Mouse (Mus musculus) frontal cortex, adult (tissue): Measurements from ENCODE around the gene Iqcf5.
"Not testable (repeated sequence)": the region's sequence is repeated elsewhere in the genome, so short reads cannot be mapped to it uniquely, and the experiment has no call there.

Experiments
- ATAC-seq: cut with Nextera tagmentation; 2 replicates; pipeline ENCODE4 v1.9.2; 2017; ENCODE audit warnings: mild to moderate bottlenecking, moderate library complexity, mixed read lengths; ENCODE audit not compliant: low TSS enrichment

Gene Iqcf5

DNA sequence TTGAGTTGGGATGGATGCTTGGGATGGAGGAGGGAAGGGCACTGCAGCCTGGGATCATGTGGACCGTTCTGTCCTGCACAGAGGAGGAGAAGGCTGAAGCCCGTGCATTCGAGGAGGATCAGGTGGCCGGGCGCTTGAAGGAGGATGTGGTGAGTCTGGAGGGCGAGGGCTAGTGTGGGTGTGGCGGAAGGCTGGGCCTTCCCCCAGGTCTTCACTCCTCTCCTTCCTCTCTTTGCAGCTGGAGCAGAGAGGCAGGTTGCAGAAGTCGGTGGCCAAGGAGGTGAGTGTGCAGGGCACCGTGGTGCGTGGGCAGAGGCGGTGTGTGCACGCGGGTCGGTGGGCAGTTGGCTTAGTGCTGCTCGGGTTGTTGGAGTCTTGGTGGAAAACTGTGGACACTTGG lies 33.3 kb upstream of the Iqcf5 start:
- ATAC-seq: no peak

DNA sequence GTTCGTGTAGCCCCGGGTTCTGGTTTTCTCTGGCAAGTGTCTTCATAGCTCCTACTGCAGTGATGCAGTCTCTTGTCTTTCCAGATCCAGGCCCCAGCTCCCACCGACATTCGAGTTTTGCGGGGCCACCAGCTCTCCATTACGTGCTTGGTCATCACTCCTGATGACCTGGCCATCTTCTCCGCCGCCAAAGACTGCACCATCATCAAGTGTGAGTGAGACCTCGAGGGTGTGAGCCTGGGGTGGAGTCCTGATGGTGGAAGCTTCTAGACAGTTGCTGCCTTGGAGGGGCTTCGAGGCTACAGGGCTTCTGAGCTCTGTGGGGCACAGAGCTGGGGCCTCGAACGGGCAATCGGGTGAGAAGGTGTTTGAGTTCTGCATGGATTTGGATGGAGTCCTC lies 32.7 kb upstream of the Iqcf5 start:
- no peak for ATAC-seq

DNA sequence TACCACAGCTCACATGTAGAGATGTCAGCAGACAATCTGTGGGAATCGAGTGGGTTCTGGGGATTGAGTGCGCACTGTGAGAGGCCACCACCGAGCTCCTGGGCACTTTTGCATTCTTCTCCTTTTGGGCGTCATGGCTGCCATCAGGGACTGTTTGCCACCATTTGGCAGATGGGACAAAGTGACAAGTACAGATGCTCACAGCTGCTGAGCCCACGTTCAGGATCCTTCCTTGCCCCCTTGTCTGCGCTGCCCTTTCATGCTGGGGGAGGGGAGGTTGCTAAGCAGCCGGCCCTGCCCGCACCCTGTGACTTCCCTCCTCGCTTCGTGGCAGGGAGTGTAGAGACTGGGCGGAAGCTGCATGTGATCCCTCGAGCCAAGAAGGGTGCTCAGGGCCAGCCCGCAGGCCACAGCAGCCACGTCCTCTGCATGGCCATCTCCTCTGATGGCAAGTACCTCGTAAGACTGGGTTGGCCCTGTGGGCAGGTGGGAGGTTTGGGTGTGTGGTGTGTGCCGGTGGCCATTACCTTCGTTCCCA lies 31.7 kb upstream of the Iqcf5 start:
- no peak for ATAC-seq

DNA sequence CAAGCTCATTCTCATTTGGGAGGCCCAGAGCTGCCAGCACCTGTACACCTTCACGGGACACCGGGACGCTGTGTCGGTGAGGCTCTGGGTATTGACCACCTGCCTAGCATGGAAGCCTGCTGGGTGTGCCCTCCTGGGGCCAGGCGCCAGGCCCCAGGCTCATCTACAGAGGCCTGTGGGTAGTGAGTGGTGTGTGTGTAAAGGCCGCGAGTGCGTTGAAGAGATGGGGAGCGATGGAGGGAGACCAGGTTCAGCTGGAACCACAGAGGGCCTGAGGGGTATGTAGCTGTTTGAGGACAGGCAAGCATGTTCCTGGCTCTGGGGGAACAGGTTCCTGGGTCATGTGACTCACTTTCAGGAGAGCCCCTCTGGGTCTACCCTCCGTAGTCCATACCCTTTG lies 31.2 kb upstream of the Iqcf5 start:
- no peak for ATAC-seq

DNA sequence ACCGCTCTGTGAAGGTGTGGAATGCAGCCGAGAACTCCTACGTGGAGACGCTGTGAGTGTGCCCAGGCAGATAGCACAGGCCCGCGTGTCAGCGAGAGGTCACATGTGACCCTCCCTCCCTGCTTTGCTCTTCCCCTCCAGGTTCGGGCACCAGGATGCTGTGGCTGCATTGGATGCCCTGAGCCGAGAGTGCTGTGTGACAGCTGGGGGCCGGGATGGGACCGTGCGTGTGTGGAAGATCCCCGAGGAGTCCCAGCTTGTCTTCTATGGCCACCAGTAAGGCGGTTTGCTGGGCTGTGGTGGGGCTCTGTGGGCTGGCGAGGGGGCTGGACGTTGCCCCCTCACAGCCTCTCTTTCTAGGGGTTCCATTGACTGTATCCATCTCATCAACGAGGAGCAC lies 30.8 kb upstream of the Iqcf5 start:
- ATAC-seq: no peak

DNA sequence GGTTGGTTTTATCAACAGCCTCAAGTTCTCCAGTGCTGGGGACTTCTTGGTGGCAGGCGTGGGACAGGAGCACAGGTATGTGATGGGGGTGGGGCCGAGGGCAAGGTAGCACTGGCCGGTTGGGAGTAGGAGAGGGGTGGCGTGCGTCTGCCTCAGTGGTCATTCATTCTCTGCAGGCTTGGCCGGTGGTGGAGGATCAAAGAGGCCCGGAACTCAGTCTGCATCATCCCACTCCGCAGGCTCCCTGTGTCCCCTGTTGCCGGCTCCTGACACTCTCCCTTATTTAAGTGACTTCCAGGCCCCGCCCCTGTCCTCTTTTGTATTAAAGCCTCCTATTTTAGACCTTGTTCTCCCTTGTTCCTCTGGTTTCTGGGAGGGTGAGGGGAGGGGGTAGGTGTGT lies 29.3 kb upstream of the Iqcf5 start:
- no peak for ATAC-seq

DNA sequence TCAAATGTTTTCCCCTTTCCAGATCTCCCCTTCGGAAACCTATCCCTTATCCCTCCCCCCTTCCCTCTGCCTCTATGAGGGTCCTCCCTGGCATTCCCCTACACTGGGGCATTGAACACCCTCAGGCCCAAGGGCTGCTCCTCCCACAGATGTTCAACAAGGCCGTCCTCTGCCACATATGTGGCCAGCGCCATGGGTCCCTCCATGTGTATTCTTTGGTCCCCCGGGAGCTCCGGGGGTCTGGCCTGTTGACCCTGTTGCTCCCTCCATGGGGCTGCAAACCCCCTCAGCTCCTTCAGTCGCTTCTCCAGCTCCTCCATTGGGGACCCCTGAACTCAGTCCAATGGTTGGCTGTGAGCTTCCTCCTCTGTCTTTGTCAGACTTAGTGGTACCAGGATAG lies 26.8 kb upstream of the Iqcf5 start:
- ATAC-seq: not testable (repeated sequence)

DNA sequence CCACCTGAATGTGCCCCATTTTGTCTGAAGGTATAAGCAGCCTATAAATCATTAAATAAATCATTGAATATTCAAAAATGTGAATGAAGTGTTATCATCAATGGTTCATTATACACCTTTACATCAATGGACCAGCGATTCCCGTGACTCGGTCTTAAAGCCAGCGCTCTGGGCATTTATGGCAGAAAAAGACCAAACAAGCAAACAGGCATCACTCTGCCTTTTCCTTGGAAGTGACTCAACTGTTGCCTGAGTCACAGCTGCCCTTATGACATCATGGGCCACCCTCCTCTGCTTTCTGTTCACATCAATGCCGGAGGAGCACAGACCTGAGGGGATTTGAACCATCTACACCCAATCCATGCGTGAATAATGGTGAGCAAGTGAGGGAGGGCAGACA lies 14.7 kb upstream of the Iqcf5 start, which contains the start of gene Iqcf1:
Gene Iqcf1, plus strand, starts transcription at position 301 of the 400 bp plus-strand sequence.
- no peak for ATAC-seq

DNA sequence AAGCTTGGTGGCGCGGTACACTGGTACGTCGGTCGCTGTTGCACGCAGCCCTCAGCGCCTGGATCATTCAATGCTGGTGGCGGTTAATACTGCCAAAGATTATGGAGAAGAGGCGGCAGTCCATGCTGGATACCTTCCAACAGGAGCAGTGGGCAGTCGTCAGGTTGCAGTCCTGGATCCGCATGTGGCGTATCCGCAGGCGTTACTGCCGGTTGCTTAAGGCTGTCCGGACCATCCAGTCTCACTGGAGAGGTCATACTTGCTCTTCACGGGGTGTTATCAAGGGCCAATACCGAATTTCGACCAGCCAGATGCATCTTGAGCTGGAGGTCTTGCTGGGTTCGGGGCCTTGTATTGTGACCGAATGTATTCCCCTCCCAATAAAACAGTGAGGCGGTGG lies 12.5 kb upstream of the Iqcf5 start:
- ATAC-seq: no peak

DNA sequence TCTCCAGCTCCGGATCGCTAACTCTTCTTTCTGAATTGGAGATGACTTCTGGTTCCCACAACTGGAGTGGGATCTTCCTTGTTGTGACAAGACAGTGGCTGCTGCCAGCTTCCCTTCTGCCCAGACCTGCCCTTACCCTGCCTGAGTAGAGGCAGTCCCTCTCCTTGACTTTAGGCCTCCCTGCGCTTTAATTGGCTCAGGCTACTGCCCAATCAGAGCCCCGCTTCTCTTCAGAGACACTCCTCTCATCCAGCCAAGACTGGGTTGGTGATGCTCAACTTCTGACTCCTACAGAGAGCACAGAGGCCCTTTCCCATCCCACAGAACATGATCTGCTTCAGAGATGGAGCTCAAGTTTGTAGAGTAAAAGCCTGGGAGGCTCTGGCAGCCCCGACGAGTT lies 10.1 kb upstream of the Iqcf5 start:
- ATAC-seq: no peak

DNA sequence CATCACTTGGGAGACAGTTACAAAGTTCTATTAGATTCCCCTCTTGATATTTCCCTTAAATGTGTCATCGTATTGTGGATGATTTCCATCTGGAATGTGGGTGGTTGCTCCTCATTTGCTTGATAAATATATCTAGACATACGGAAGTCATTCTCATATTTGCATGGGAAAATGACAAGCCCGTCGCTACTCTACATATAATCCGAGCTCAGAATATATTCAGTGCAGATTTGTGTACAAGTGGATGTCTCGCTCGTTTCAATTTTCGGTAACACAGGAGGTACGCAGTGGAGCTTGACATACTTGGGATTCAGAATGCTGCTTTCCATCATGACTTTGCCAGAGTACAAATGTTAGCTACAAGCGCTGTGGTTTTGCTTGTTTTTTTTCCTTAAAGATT lies 5.0 kb upstream of the Iqcf5 start:
- ATAC-seq: no peak; the same call in 1 of the 2 replicates

DNA sequence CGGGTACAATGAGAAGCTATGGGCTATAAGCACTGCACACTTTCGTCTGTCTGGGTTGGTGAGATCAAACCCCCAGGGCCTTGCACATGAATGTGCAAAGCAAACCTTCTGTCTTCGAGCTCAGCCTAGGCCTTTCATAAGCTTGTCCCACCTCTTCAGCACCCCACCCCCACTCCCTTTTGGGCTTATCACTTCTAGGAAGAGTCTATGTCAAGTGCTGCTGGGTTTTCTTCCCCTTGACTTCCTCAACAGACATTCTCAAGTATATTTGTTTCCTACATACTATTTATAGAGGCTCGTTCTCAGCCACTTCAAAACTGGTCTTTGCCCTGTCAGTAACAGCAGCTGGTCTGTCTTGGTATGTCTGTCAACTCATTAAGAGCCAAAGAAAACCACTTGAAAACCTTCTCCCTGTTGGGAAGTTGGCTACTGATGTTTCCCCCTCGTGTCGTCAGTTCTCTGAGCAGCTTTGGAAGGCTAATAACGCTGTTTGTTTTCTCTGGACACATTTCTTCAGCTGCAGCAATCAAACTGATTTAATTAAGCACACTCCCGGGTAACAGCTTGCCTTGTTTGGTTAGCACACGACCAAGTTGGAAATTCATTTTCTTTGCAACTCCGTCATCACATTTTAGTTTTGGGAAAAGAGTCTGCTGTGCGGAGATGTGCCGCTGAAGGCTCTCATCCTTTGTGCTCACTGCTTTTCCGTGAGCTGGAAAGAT lies 1.5 kb upstream of the Iqcf5 start:
- ATAC-seq: peak; percentile 27; the same call in 1 of the 2 replicates

DNA sequence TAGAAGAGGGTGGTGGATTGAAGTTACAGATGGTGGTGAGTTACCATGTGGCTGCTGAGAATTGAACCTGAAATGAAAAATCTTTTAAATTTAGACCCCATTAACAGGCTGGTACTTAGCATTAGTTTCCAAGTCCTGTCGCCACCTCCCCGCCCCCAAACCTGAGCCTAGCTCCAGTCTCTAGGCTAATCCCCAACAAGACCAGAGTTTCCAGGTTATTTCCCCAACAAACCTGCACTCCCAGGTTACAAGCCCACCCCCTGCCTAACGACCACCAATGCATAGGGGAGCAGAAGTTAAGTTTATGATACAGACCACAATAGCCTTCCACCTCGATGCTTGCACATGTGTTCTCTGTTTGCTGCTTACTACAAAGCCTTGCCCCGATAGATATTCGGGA lies 807 bp upstream of the Iqcf5 start:
- ATAC-seq: no peak

DNA sequence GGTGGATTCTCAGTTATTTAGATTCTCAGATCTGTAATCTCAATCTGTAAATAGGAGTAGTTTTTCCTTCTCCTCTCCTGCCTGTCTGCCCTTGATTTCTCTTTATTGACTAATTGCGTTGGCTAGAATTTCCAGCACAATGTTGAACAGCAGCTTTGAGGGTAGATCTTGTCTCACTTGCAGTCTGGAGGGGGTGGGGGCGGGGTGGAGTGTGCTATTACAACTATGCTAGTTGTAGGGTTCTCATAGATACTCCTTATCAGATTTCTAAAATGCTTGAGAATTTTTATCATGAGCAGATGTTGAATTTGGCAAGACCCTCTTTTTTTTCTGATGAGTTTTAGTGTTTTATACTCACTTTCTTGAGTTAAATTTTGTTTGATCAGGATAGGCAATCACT lies 5.1 kb downstream of the Iqcf5 start:
- ATAC-seq: no peak

DNA sequence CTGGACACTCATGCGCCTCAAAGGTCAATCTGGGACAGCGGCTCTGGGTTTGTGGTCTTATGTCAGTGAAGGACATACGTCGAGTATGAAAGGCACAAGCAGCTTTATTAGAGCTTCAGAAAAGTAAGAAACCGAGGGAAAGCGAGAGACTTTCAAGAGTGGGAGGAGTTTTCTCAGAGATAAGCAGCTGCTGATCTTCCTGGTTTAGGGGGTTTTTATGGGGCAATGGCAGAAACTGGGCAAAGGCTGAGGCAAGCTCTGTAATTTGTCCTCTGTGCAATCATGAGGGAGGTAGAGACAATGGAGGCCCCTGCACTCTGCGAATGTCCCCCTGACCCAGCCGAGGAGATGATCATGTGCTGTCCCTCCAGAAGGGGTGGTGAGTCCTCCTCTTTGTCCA lies 5.5 kb downstream of the Iqcf5 start:
- no peak for ATAC-seq

DNA sequence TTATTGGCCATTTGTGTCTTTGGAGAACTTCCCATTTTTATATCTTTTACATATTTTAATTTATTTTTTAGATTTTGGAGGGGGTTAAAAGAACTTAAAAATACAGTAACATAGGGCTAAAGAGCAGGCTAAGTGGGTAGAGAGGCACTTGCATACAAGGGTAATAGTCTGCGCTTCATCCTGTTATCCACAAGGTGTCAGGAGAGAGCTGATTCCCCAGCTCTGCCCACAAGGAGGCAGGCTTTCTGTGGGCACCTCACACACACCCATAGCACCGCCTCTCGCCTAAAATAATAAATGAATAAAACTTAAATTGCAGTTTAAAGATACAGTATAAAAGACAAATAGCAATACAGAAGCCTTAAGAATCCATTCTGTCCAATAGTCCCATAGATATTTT lies 17.5 kb downstream of the Iqcf5 start:
- ATAC-seq: peak; percentile 83

DNA sequence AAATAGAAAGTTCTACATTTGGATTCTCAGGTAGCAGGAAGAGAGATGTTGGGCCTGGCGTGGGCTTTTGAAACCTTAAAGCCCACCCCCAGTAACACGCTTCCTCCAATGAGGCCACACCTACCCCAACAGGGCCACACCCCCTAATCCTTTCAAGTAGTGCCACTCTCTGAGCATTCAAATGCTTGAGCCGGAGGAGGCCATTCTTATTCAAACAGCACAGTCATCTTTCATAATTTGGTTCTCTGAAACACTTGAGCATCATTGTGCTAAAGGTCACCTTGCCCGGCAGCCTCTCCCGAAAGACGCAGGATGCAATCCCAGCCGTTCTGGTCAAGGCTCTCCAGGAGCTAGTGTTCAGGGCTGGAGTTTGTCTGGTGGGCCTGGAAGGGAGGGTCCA lies 19.9 kb downstream of the Iqcf5 start:
- ATAC-seq: no peak

DNA sequence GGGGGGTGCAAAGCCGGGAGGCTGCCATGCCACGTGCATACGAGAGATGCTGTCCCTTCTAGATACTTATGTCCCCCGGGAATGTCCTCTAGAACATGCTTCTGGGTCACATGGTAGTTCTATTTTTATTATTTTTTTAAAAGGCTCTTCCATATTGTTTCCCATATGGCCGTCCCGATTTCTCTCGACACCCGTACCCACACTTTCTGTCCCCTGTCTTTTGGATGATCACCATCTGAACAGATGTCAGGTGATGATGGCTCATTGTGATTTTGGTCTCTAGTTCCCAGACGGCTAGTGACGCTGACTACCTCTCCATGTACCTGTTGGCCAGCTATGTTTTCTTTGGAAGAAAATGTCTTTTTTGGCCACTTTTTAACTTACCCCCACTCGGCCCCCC lies 20.6 kb downstream of the Iqcf5 start:
- ATAC-seq: peak; percentile 56

DNA sequence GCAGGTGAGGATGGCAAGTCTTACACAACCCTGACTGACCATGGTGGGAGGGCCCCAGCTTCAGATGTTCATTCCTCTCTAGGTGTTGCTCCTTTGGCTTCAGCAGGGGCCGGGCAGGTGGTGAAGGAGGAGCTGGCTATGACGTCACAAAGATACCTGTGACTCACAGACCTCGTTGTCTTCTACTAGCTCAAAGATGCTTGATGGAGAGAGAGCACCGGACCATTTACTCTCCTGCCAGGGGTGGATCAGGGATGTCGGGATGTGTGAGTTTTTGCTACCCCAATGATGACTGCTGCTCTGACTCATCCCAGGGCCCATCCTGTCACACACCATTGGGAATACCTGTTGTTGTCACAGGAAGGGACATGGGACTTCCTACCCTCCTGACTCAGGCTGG lies 47.2 kb downstream of the Iqcf5 start, which contains the start of gene Iqcf3:
Gene Iqcf3, minus strand, starts transcription at position 101 of the 400 bp plus-strand sequence.
- ATAC-seq: no peak

DNA sequence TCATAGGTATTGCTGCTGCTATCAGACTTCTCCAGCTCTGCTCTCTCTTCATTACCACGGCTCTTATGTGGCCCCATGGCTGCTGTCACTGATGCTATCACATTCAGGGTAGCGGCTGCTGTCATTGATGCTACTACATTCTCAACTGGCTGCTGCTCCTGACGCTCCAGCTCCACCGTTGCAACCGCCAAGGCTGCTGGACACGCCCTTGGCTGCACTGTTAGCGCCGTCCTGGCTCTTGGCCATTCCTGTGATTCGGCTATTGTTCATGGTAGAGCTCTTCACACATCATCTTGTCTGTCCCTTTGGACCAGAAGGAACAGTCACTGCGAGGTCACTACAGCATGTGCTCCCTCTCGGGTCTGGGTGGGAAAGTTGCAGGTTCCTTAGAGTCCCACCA lies 47.9 kb downstream of the Iqcf5 start:
- no peak for ATAC-seq

DNA sequence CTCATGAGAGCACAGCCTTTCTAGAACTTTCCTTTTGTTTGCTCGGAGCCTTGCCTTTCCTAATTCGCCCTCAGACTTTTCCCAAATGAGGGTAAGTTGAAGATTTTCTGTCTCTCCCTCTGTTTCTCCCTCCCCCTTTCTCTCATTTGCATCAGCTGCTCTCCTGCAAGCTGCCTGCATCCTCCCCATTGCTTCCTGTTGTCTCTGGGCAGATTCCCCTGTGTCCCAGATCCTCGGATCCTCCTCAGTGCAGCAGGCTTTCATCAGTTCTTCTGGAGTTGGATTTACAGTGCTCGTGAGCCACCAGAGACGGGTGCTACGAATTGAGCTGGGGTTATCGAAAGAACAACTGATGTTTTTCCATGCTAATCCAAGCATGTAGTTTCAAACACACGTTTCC lies 49.7 kb downstream of the Iqcf5 start:
- peak; percentile 83 for ATAC-seq
